Mouse (Mus musculus): ENCODE results near the gene Gbx2. TPM values are rescaled to one million over a fixed set of nuclear protein-coding genes. Genes with fewer than 3 reads are reported as not detected.
A peak's percentile ranks its signal among the peaks of the same experiment; 100 is the strongest.

Gene Gbx2
- polyA plus RNA-seq, 1 experiment = 7.1 TPM

- TF ChIP-seq CTCF (IDR thresholded peaks at IDR 0.05; ENCODE audit: low read depth, low read length) (no peak), EP300 (IDR thresholded peaks at IDR 0.05; ENCODE audit: insufficient read depth, low read depth, low read length) (no peak), POLR2A (IDR thresholded peaks at IDR 0.05; ENCODE audit: insufficient read depth, low read length) (no peak)
- Histone ChIP-seq H3K27ac (ENCODE audit: insufficient read depth, low read length) (no peak overlapping the region), H3K9me3 (replicated peaks; ENCODE audit: control insufficient read depth, insufficient read depth, low read length, poor library complexity, severe bottlenecking) (no peaks in the 10 kb centered on the region), H3K36me3 (ENCODE audit: control insufficient read depth, insufficient read depth, low read length, poor library complexity, severe bottlenecking) (no peaks in the 10 kb centered on the region), H3K9ac (ENCODE audit: low read depth, poor library complexity, severe bottlenecking) (no peak overlapping the region), H3K4me1 (ENCODE audit: control insufficient read depth, insufficient read depth, low read length) (peaks cover 10% of the 10 kb centered on the region), H3K4me3 (ENCODE audit: low read depth, low read length) (no peak overlapping the region), H3K27me3 (ENCODE audit: control insufficient read depth, insufficient read depth, low read length, poor library complexity, severe bottlenecking) (no peaks in the 10 kb centered on the region)
These were observed 50.1 kb downstream of the Gbx2 start for GRCm38 (mm10) chr1:89880834-89881233.

DNA sequence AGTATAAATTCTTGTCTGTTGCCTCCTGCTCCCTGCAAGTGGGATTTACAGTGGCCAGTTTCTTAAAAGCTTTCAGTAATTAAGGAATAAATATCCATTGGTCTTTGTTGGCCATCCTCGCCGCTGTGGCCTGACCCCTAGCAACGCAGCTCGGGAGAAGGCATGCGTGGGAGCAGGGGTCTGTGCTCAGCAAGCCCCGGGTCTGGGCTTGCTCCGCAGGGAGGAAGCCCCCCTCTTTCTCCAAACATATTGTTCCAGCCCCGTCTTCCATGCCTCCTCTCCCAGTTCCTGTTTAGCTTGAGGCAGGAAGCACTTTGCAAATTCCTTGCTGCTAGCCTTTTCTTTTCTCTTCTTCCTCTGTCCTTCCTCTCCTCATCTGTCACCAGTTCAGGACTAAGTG is 50.8 kb downstream of the Gbx2 start:
- no peak overlapping the region for H3K27ac ChIP-seq (ENCODE audit: insufficient read depth, low read length)
- TF ChIP-seq POLR2A (IDR thresholded peaks at IDR 0.05; ENCODE audit: insufficient read depth, low read length) (no peak), EP300 (IDR thresholded peaks at IDR 0.05; ENCODE audit: insufficient read depth, low read depth, low read length) (0 out of 2 replicates have a peak, but pooled peaks have one; percentile 6), CTCF (IDR thresholded peaks at IDR 0.05; ENCODE audit: low read depth, low read length) (no peak)
- H3K9ac ChIP-seq (ENCODE audit: low read depth, poor library complexity, severe bottlenecking) = no peak overlapping the region
- H3K4me3 ChIP-seq (ENCODE audit: low read depth, low read length) = no peak overlapping the region
- peaks cover 14% of the 10 kb centered on the region for H3K4me1 ChIP-seq (ENCODE audit: control insufficient read depth, insufficient read depth, low read length)
- no peaks in the 10 kb centered on the region for H3K27me3 ChIP-seq (ENCODE audit: control insufficient read depth, insufficient read depth, low read length, poor library complexity, severe bottlenecking)
- H3K9me3 ChIP-seq (replicated peaks; ENCODE audit: control insufficient read depth, insufficient read depth, low read length, poor library complexity, severe bottlenecking) = no peaks in the 10 kb centered on the region
- H3K36me3 ChIP-seq (ENCODE audit: control insufficient read depth, insufficient read depth, low read length, poor library complexity, severe bottlenecking) = no peaks in the 10 kb centered on the region

- Histone ChIP-seq H3K9me3 (replicated peaks; ENCODE audit: control insufficient read depth, insufficient read depth, low read length, poor library complexity, severe bottlenecking) (no peaks in the 10 kb centered on the region), H3K9ac (ENCODE audit: low read depth, poor library complexity, severe bottlenecking) (no peak overlapping the region), H3K4me3 (ENCODE audit: low read depth, low read length) (no peak overlapping the region), H3K4me1 (ENCODE audit: control insufficient read depth, insufficient read depth, low read length) (peaks cover 14% of the 10 kb centered on the region), H3K36me3 (ENCODE audit: control insufficient read depth, insufficient read depth, low read length, poor library complexity, severe bottlenecking) (no peaks in the 10 kb centered on the region), H3K27ac (ENCODE audit: insufficient read depth, low read length) (peak overlapping the region; percentile 51; the same call in 1 of the 2 replicates), H3K27me3 (ENCODE audit: control insufficient read depth, insufficient read depth, low read length, poor library complexity, severe bottlenecking) (no peaks in the 10 kb centered on the region)
- TF ChIP-seq CTCF (IDR thresholded peaks at IDR 0.05; ENCODE audit: low read depth, low read length) = no peak
- TF ChIP-seq POLR2A (IDR thresholded peaks at IDR 0.05; ENCODE audit: insufficient read depth, low read length) = no peak
- peak; percentile 58; the same call in 1 of the 2 replicates for TF ChIP-seq EP300 (IDR thresholded peaks at IDR 0.05; ENCODE audit: insufficient read depth, low read depth, low read length)
These were observed 52.5 kb downstream of the Gbx2 start for GRCm38 (mm10) chr1:89878496-89878895.

Other genes with a start within 250 kb of the Gbx2 start
- not detected in 2 replicates for gene Asb18, start 83.5 kb upstream of the Gbx2 start, polyA plus RNA-seq (2011; ENCODE audit: insufficient read depth, insufficient read length, low read depth, missing spikeins)
- not detected in 2 replicates for gene Iqca, start 222.2 kb upstream of the Gbx2 start, polyA plus RNA-seq (2011; ENCODE audit: insufficient read depth, insufficient read length, low read depth, missing spikeins)